In the genomic region with DNA sequence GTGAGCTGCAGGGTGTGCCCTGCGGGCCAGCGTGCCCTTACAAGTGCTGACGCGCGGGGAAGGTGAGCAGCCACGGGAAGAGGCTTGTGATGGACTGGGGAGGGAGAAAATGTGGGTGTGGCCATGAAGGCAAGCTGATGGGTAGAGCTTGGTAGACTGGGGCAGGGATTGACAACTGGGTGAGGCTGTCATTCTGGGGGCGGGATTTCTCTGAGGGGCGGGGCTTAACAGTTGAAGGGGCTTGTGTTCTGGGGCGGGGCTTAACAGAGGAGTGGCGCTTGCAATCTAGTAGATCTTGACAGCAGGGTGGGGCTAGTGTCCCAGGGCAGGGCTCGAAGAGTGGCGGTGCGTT, we compare ENCODE assay signal across 8 mouse cellular contexts. TPM values are rescaled to one million over a fixed set of nuclear protein-coding genes. Genes with fewer than 3 reads are reported as not detected.
DNase-seq lines count a peak whose midpoint lies in the region; ATAC-seq and TF ChIP-seq lines count a peak whose summit lies in the region.

No protein-coding gene starts in this region.

- no peak for DNase-seq in heart, adult 8-10 months (ENCODE audit: low spot score)
- DNase-seq in midbrain, embryonic 11.5 days (ENCODE audit: low spot score, missing footprints): peak; percentile 95
- DNase-seq in yolk sac, embryonic 10.5 days (ENCODE audit: low spot score): peak; percentile 91
- no peak for DNase-seq in layer of hippocampus, postnatal 36 days

- no peak overlapping the region for H3K9ac ChIP-seq in heart, embryonic 11.5 days (ENCODE audit: low read depth, low read length)
- H3K9ac ChIP-seq in embryonic facial prominence, embryonic 13.5 days: 0 out of 2 replicates have a peak overlapping the region, but pooled peaks have one; percentile 37
- no peak overlapping the region for H3K9ac ChIP-seq in intestine, postnatal 0 days (ENCODE audit: low read depth, low read length)
- H3K9ac ChIP-seq in midbrain, embryonic 11.5 days (ENCODE audit: low read length): no peak overlapping the region

- no peak for TF ChIP-seq CTCF in E14TG2a.4 (conservative IDR thresholded peaks at IDR 0.05; ENCODE audit: low read length)
- TF ChIP-seq CTCF in intestine, postnatal 0 days (IDR thresholded peaks at IDR 0.05; ENCODE audit: low read depth): no peak

- ATAC-seq in heart, embryonic 11.5 days (replicated peaks; ENCODE audit: insufficient number of reproducible peaks, low FRiP score, low TSS enrichment): peak; percentile 54; the same call in 1 of the 2 replicates
- no peak; the same call in 1 of the 2 replicates for ATAC-seq in embryonic facial prominence, embryonic 13.5 days (ENCODE audit: insufficient number of reproducible peaks, insufficient read depth, low FRiP score, low TSS enrichment, low read depth)
- no peak for ATAC-seq in intestine, postnatal 0 days
- no peak; the same call in 1 of the 2 replicates for ATAC-seq in midbrain, embryonic 11.5 days (ENCODE audit: low FRiP score)

- peak overlapping the region; percentile 73 for H3K4me2 ChIP-seq in heart, embryonic 11.5 days
- peak overlapping the region; percentile 75 for H3K4me2 ChIP-seq in embryonic facial prominence, embryonic 13.5 days
- peak overlapping the region; percentile 66 for H3K4me2 ChIP-seq in intestine, postnatal 0 days (replicated peaks; ENCODE audit: low read depth)
- peak overlapping the region; percentile 43 for H3K4me2 ChIP-seq in midbrain, embryonic 11.5 days

- H3K4me3 ChIP-seq in heart, embryonic 11.5 days (ENCODE audit: low read depth, low read length): peak overlapping the region; percentile 37
- peak overlapping the region; percentile 84 for H3K4me3 ChIP-seq in E14TG2a.4 (replicated peaks; ENCODE audit: low read length)
- peak overlapping the region; percentile 46 for H3K4me3 ChIP-seq in embryonic facial prominence, embryonic 13.5 days
- peak overlapping the region; percentile 33 for H3K4me3 ChIP-seq in intestine, postnatal 0 days (ENCODE audit: low read depth, low read length)
- peak overlapping the region; percentile 25 for H3K4me3 ChIP-seq in midbrain, embryonic 11.5 days (ENCODE audit: low read depth, low read length)

- peaks cover 31% of the 10 kb centered on the region for H3K4me1 ChIP-seq in heart, embryonic 11.5 days (ENCODE audit: control insufficient read depth, insufficient read depth, low read length)
- peaks cover 66% of the 10 kb centered on the region for H3K4me1 ChIP-seq in E14TG2a.4 (replicated peaks; ENCODE audit: low read depth, low read length)
- peaks cover 43% of the 10 kb centered on the region for H3K4me1 ChIP-seq in embryonic facial prominence, embryonic 13.5 days
- no peaks in the 10 kb centered on the region; the same call in 1 of the 2 replicates for H3K4me1 ChIP-seq in intestine, postnatal 0 days (replicated peaks; ENCODE audit: control insufficient read depth, insufficient read depth, low read length)
- H3K4me1 ChIP-seq in midbrain, embryonic 11.5 days (ENCODE audit: control insufficient read depth, insufficient read depth, low read length): peaks cover 8% of the 10 kb centered on the region

- H3K27ac ChIP-seq in heart, embryonic 11.5 days (ENCODE audit: low read depth, low read length): no peak overlapping the region
- H3K27ac ChIP-seq in embryonic facial prominence, embryonic 13.5 days: no peak overlapping the region; the same call in 1 of the 2 replicates
- H3K27ac ChIP-seq in intestine, postnatal 0 days (ENCODE audit: low read depth, low read length): peak overlapping the region; percentile 62
- H3K27ac ChIP-seq in midbrain, embryonic 11.5 days (ENCODE audit: low read depth, low read length): no peak overlapping the region

- no peaks in the 10 kb centered on the region for H3K9me3 ChIP-seq in heart, embryonic 11.5 days (replicated peaks; ENCODE audit: control insufficient read depth, low read length)
- no peaks in the 10 kb centered on the region for H3K9me3 ChIP-seq in E14TG2a.4 (ENCODE audit: low read length)
- H3K9me3 ChIP-seq in embryonic facial prominence, embryonic 13.5 days: no peaks in the 10 kb centered on the region
- H3K9me3 ChIP-seq in intestine, postnatal 0 days (ENCODE audit: control insufficient read depth): no peaks in the 10 kb centered on the region
- H3K9me3 ChIP-seq in midbrain, embryonic 11.5 days (ENCODE audit: control insufficient read depth, low read length): no peaks in the 10 kb centered on the region

- peaks cover 53% of the 10 kb centered on the region for H3K27me3 ChIP-seq in heart, embryonic 11.5 days (ENCODE audit: control insufficient read depth, insufficient read depth, low read length)
- peaks cover 80% of the 10 kb centered on the region for H3K27me3 ChIP-seq in E14TG2a.4 (ENCODE audit: insufficient read depth, low read length)
- peaks cover 60% of the 10 kb centered on the region for H3K27me3 ChIP-seq in embryonic facial prominence, embryonic 13.5 days
- no peaks in the 10 kb centered on the region for H3K27me3 ChIP-seq in intestine, postnatal 0 days (replicated peaks; ENCODE audit: control insufficient read depth, insufficient read depth, low read length)
- H3K27me3 ChIP-seq in midbrain, embryonic 11.5 days (ENCODE audit: control insufficient read depth, insufficient read depth, low read length): peaks cover 43% of the 10 kb centered on the region

- no peaks in the 10 kb centered on the region for H3K36me3 ChIP-seq in heart, embryonic 11.5 days (ENCODE audit: control insufficient read depth, insufficient read depth, low read length)
- H3K36me3 ChIP-seq in E14TG2a.4 (ENCODE audit: insufficient read depth, low read length): no peaks in the 10 kb centered on the region
- H3K36me3 ChIP-seq in embryonic facial prominence, embryonic 13.5 days: no peaks in the 10 kb centered on the region
- H3K36me3 ChIP-seq in intestine, postnatal 0 days (ENCODE audit: control insufficient read depth, insufficient read depth): no peaks in the 10 kb centered on the region
- no peaks in the 10 kb centered on the region for H3K36me3 ChIP-seq in midbrain, embryonic 11.5 days (ENCODE audit: control insufficient read depth, insufficient read depth, low read length)

- under 1% methylated on average over 13 of the region's 13 CpGs for WGBS in heart, embryonic 11.5 days (ENCODE audit: insufficient replicate concordance)
- 1% methylated on average over 13 of the region's 13 CpGs for WGBS in embryonic facial prominence, embryonic 13.5 days
- under 1% methylated on average over 13 of the region's 13 CpGs for WGBS in intestine, postnatal 0 days
- WGBS in midbrain, embryonic 11.5 days: under 1% methylated on average over 13 of the region's 13 CpGs

RNA-seq across cellular contexts. Expression of a gene that starts 3.6 kb away (rescaled TPM):
- polyA plus RNA-seq in heart, embryonic 11.5 days (2014; fragmentation: Nextera tagmentation; extraction: Ambion mirVana): 11.4 TPM in 2 replicates
- total RNA-seq in heart, adult 8-10 months (2022): 1 to 10 TPM; 2.9 to 5.8 (median 3.6) TPM
- 7.5 and 8.3 TPM in 2 replicates for polyA plus RNA-seq in embryonic facial prominence, embryonic 13.5 days (2015; fragmentation: Nextera tagmentation; extraction: Ambion mirVana)
- polyA plus RNA-seq in intestine, postnatal 0 days (2015; fragmentation: Nextera tagmentation; extraction: Ambion mirVana): 7.3 and 8.9 TPM in 2 replicates
- polyA plus RNA-seq in midbrain, embryonic 11.5 days (2014; fragmentation: Nextera tagmentation; extraction: Ambion mirVana): 0.60 and 1.2 TPM in 2 replicates
- 1 to 10 TPM; 1.3 to 1.8 TPM for total RNA-seq in layer of hippocampus, postnatal 36 days (2021)

RNA-seq across cellular contexts. Expression of a gene that starts 10.1 kb away (rescaled TPM):
- not detected in 2 replicates for polyA plus RNA-seq in heart, embryonic 11.5 days (2014; fragmentation: Nextera tagmentation; extraction: Ambion mirVana)
- not detected for total RNA-seq in heart, adult 8-10 months (2022)
- not detected in 2 replicates for polyA plus RNA-seq in embryonic facial prominence, embryonic 13.5 days (2015; fragmentation: Nextera tagmentation; extraction: Ambion mirVana)
- polyA plus RNA-seq in intestine, postnatal 0 days (2015; fragmentation: Nextera tagmentation; extraction: Ambion mirVana): 0.07 TPM in 1 of 2 replicates, not detected in the other
- polyA plus RNA-seq in midbrain, embryonic 11.5 days (2014; fragmentation: Nextera tagmentation; extraction: Ambion mirVana): 0.10 and 0.40 TPM in 2 replicates
- under 1 TPM; 0.47 to 0.73 TPM for total RNA-seq in layer of hippocampus, postnatal 36 days (2021)

RNA-seq across cellular contexts. Expression of a gene that starts 12.7 kb away (rescaled TPM):
- 66.6 and 70.1 TPM in 2 replicates for polyA plus RNA-seq in heart, embryonic 11.5 days (2014; fragmentation: Nextera tagmentation; extraction: Ambion mirVana)
- total RNA-seq in heart, adult 8-10 months (2022): 10 to 100 TPM; 37.8 to 53.8 (median 51.7) TPM
- 105 and 112 TPM in 2 replicates for polyA plus RNA-seq in embryonic facial prominence, embryonic 13.5 days (2015; fragmentation: Nextera tagmentation; extraction: Ambion mirVana)
- polyA plus RNA-seq in intestine, postnatal 0 days (2015; fragmentation: Nextera tagmentation; extraction: Ambion mirVana): 19.9 and 21.1 TPM in 2 replicates
- 109 and 129 TPM in 2 replicates for polyA plus RNA-seq in midbrain, embryonic 11.5 days (2014; fragmentation: Nextera tagmentation; extraction: Ambion mirVana)
- 100 to 1,000 TPM; 262 to 290 TPM for total RNA-seq in layer of hippocampus, postnatal 36 days (2021)

RNA-seq across cellular contexts. Expression of a gene that starts 13.9 kb away (rescaled TPM):
- 63.1 and 69.0 TPM in 2 replicates for polyA plus RNA-seq in heart, embryonic 11.5 days (2014; fragmentation: Nextera tagmentation; extraction: Ambion mirVana)
- 10 to 100 TPM; 20.2 to 23.2 (median 21.5) TPM for total RNA-seq in heart, adult 8-10 months (2022)
- polyA plus RNA-seq in embryonic facial prominence, embryonic 13.5 days (2015; fragmentation: Nextera tagmentation; extraction: Ambion mirVana): 79.2 and 96.5 TPM in 2 replicates
- polyA plus RNA-seq in intestine, postnatal 0 days (2015; fragmentation: Nextera tagmentation; extraction: Ambion mirVana): 41.2 and 43.5 TPM in 2 replicates
- polyA plus RNA-seq in midbrain, embryonic 11.5 days (2014; fragmentation: Nextera tagmentation; extraction: Ambion mirVana): 69.9 and 81.9 TPM in 2 replicates
- 10 to 100 TPM; 81.4 to 82.9 TPM for total RNA-seq in layer of hippocampus, postnatal 36 days (2021)

RNA-seq across cellular contexts. Expression of a gene that starts 25.8 kb away (rescaled TPM):
- polyA plus RNA-seq in heart, embryonic 11.5 days (2014; fragmentation: Nextera tagmentation; extraction: Ambion mirVana): 0.26 TPM in 1 of 2 replicates, not detected in the other
- total RNA-seq in heart, adult 8-10 months (2022): not detected
- polyA plus RNA-seq in embryonic facial prominence, embryonic 13.5 days (2015; fragmentation: Nextera tagmentation; extraction: Ambion mirVana): 0.54 and 0.80 TPM in 2 replicates
- polyA plus RNA-seq in intestine, postnatal 0 days (2015; fragmentation: Nextera tagmentation; extraction: Ambion mirVana): 0.13 TPM in 1 of 2 replicates, not detected in the other
- 0.08 and 0.32 TPM in 2 replicates for polyA plus RNA-seq in midbrain, embryonic 11.5 days (2014; fragmentation: Nextera tagmentation; extraction: Ambion mirVana)
- 1 to 10 TPM; 1.1 to 1.3 TPM for total RNA-seq in layer of hippocampus, postnatal 36 days (2021)

Comparison
In these comparisons a context has a peak if more than half of its experiments do, and no peak if none do; other contexts are left out.
1. H3K4me3 ChIP-seq: peak in every context shown above with its lines; median percentile 84 in E14TG2a.4; 46 in embryonic facial prominence, embryonic 13.5 days; 37 in heart, embryonic 11.5 days; 33 in intestine, postnatal 0 days; 25 in midbrain, embryonic 11.5 days.
2. DNase-seq: peak in midbrain, embryonic 11.5 days (single experiment) and yolk sac, embryonic 10.5 days (single experiment); none in heart, adult 8-10 months (single experiment) and layer of hippocampus, postnatal 36 days (0 of 2).
3. Peak in every context shown above with its lines, with median percentiles within 50 percentile points of each other: H3K4me2 ChIP-seq.